Mouse (Mus musculus): ENCODE results near the gene Cdc6. TPM values are rescaled to one million over a fixed set of nuclear protein-coding genes. Genes with fewer than 3 reads are reported as not detected.

The Cdc6 gene
- total and polyA plus RNA-seq, 3 experiments, result 56.9 to 104 (median 69.4) TPM

Other genes with a start within 250 kb of the Cdc6 start
- 0.23 and 0.62 TPM in 2 replicates for gene Gsdma, start 243.4 kb upstream of the Cdc6 start, total RNA-seq (2012; rRNA removed)
- gene Gsdma, start 243.4 kb upstream of the Cdc6 start, polyA plus RNA-seq (2012; ENCODE audit: insufficient read depth in 1 of 2, insufficient read length in 2 of 2, low read depth in 1 of 2, low replicate concordance in 2 of 2, missing spikeins in 1 of 2), result 1 to 10 TPM in 1 of 2 experiments, not detected in 1; 1.2 TPM
- 350 and 385 TPM in 2 replicates for gene Psmd3, start 225.2 kb upstream of the Cdc6 start, total RNA-seq (2012; rRNA removed)
- 100 to 1,000 TPM; 214 to 417 TPM for gene Psmd3, start 225.2 kb upstream of the Cdc6 start, polyA plus RNA-seq (2012; ENCODE audit: insufficient read depth in 1 of 2, insufficient read length in 2 of 2, low read depth in 1 of 2, low replicate concordance in 2 of 2, missing spikeins in 1 of 2)
- gene Csf3, start 206.5 kb upstream of the Cdc6 start, total RNA-seq (2012; rRNA removed), result not detected in 2 replicates
- gene Csf3, start 206.5 kb upstream of the Cdc6 start, polyA plus RNA-seq (2012; ENCODE audit: insufficient read depth in 1 of 2, insufficient read length in 2 of 2, low read depth in 1 of 2, low replicate concordance in 2 of 2, missing spikeins in 1 of 2), result under 1 TPM in 1 of 2 experiments, not detected in 1; 0.18 TPM
- 37.5 and 41.4 TPM in 2 replicates for gene Med24, start 178.4 kb upstream of the Cdc6 start, total RNA-seq (2012; rRNA removed)
- gene Med24, start 178.4 kb upstream of the Cdc6 start, polyA plus RNA-seq (2012; ENCODE audit: insufficient read depth in 1 of 2, insufficient read length in 2 of 2, low read depth in 1 of 2, low replicate concordance in 2 of 2, missing spikeins in 1 of 2), result 10 to 100 TPM in 1 of 2 experiments, not detected in 1; 89.8 TPM
- gene Thra, start 167.2 kb upstream of the Cdc6 start, total RNA-seq (2012; rRNA removed), result 22.0 and 29.6 TPM in 2 replicates
- gene Thra, start 167.2 kb upstream of the Cdc6 start, polyA plus RNA-seq (2012; ENCODE audit: insufficient read depth in 1 of 2, insufficient read length in 2 of 2, low read depth in 1 of 2, low replicate concordance in 2 of 2, missing spikeins in 1 of 2), result 10 to 100 TPM in 1 of 2 experiments, not detected in 1; 50.9 TPM
- gene Nr1d1, start 132.5 kb upstream of the Cdc6 start, total RNA-seq (2012; rRNA removed), result 1.9 and 2.0 TPM in 2 replicates
- 1 to 10 TPM in 1 of 2 experiments, not detected in 1; 5.6 TPM for gene Nr1d1, start 132.5 kb upstream of the Cdc6 start, polyA plus RNA-seq (2012; ENCODE audit: insufficient read depth in 1 of 2, insufficient read length in 2 of 2, low read depth in 1 of 2, low replicate concordance in 2 of 2, missing spikeins in 1 of 2)
- gene Msl1, start 112.3 kb upstream of the Cdc6 start, total RNA-seq (2012; rRNA removed), result 35.0 and 37.1 TPM in 2 replicates
- gene Msl1, start 112.3 kb upstream of the Cdc6 start, polyA plus RNA-seq (2012; ENCODE audit: insufficient read depth in 1 of 2, insufficient read length in 2 of 2, low read depth in 1 of 2, low replicate concordance in 2 of 2, missing spikeins in 1 of 2), result 10 to 100 TPM in 1 of 2 experiments, not detected in 1; 49.4 TPM
- gene Casc3, start 102.9 kb upstream of the Cdc6 start, total RNA-seq (2012; rRNA removed), result 18.2 and 20.9 TPM in 2 replicates
- gene Casc3, start 102.9 kb upstream of the Cdc6 start, polyA plus RNA-seq (2012; ENCODE audit: insufficient read depth in 1 of 2, insufficient read length in 2 of 2, low read depth in 1 of 2, low replicate concordance in 2 of 2, missing spikeins in 1 of 2), result 10 to 100 TPM; 58.6 to 61.0 TPM
- gene Rapgefl1, start 71.0 kb upstream of the Cdc6 start, total RNA-seq (2012; rRNA removed), result 0.46 and 0.58 TPM in 2 replicates
- gene Rapgefl1, start 71.0 kb upstream of the Cdc6 start, polyA plus RNA-seq (2012; ENCODE audit: insufficient read depth in 1 of 2, insufficient read length in 2 of 2, low read depth in 1 of 2, low replicate concordance in 2 of 2, missing spikeins in 1 of 2), result 1 to 10 TPM in 1 of 2 experiments, not detected in 1; 1.4 TPM
- 2.9 and 3.2 TPM in 2 replicates for gene Wipf2, start 44.2 kb upstream of the Cdc6 start, total RNA-seq (2012; rRNA removed)
- gene Wipf2, start 44.2 kb upstream of the Cdc6 start, polyA plus RNA-seq (2012; ENCODE audit: insufficient read depth in 1 of 2, insufficient read length in 2 of 2, low read depth in 1 of 2, low replicate concordance in 2 of 2, missing spikeins in 1 of 2), result 1 to 10 TPM in 1 of 2 experiments, not detected in 1; 7.1 TPM
- 9.8 and 12.1 TPM in 2 replicates for gene Rara, start 20.0 kb downstream of the Cdc6 start, total RNA-seq (2012; rRNA removed)
- 10 to 100 TPM in 1 of 2 experiments, not detected in 1; 13.7 TPM for gene Rara, start 20.0 kb downstream of the Cdc6 start, polyA plus RNA-seq (2012; ENCODE audit: insufficient read depth in 1 of 2, insufficient read length in 2 of 2, low read depth in 1 of 2, low replicate concordance in 2 of 2, missing spikeins in 1 of 2)
- not detected in 2 replicates for gene Gjd3, start 75.2 kb downstream of the Cdc6 start, total RNA-seq (2012; rRNA removed)
- not detected for gene Gjd3, start 75.2 kb downstream of the Cdc6 start, polyA plus RNA-seq (2012; ENCODE audit: insufficient read depth in 1 of 2, insufficient read length in 2 of 2, low read depth in 1 of 2, low replicate concordance in 2 of 2, missing spikeins in 1 of 2)
- gene Top2a, start 116.4 kb downstream of the Cdc6 start, total RNA-seq (2012; rRNA removed), result 443 and 477 TPM in 2 replicates
- 100 to 1,000 TPM; 395 to 643 TPM for gene Top2a, start 116.4 kb downstream of the Cdc6 start, polyA plus RNA-seq (2012; ENCODE audit: insufficient read depth in 1 of 2, insufficient read length in 2 of 2, low read depth in 1 of 2, low replicate concordance in 2 of 2, missing spikeins in 1 of 2)
- gene Igfbp4, start 133.4 kb downstream of the Cdc6 start, total RNA-seq (2012; rRNA removed), result 89.8 and 94.4 TPM in 2 replicates
- gene Igfbp4, start 133.4 kb downstream of the Cdc6 start, polyA plus RNA-seq (2012; ENCODE audit: insufficient read depth in 1 of 2, insufficient read length in 2 of 2, low read depth in 1 of 2, low replicate concordance in 2 of 2, missing spikeins in 1 of 2), result 100 to 1,000 TPM in 1 of 2 experiments, not detected in 1; 221 TPM
- gene Tns4, start 181.5 kb downstream of the Cdc6 start, total RNA-seq (2012; rRNA removed), result not detected in 2 replicates
- gene Tns4, start 181.5 kb downstream of the Cdc6 start, polyA plus RNA-seq (2012; ENCODE audit: insufficient read depth in 1 of 2, insufficient read length in 2 of 2, low read depth in 1 of 2, low replicate concordance in 2 of 2, missing spikeins in 1 of 2), result under 1 TPM in 1 of 2 experiments, not detected in 1; 0.03 TPM
- gene Ccr7, start 247.3 kb downstream of the Cdc6 start, total RNA-seq (2012; rRNA removed), result 0.04 TPM in 1 of 2 replicates, not detected in the other
- under 1 TPM in 1 of 2 experiments, not detected in 1; 0.06 TPM for gene Ccr7, start 247.3 kb downstream of the Cdc6 start, polyA plus RNA-seq (2012; ENCODE audit: insufficient read depth in 1 of 2, insufficient read length in 2 of 2, low read depth in 1 of 2, low replicate concordance in 2 of 2, missing spikeins in 1 of 2)

Data from MEL (cell line).